Mouse (Mus musculus): ENCODE measurements around the gene Senp2. TPM values are rescaled to one million over a fixed set of nuclear protein-coding genes. Genes with fewer than 3 reads are reported as not detected.
A peak's percentile ranks its signal among the peaks of the same experiment; 100 is the strongest.

Senp2 gene
- polyA plus RNA-seq, 1 experiment from 2014 or later: 50.9 TPM

DNA sequence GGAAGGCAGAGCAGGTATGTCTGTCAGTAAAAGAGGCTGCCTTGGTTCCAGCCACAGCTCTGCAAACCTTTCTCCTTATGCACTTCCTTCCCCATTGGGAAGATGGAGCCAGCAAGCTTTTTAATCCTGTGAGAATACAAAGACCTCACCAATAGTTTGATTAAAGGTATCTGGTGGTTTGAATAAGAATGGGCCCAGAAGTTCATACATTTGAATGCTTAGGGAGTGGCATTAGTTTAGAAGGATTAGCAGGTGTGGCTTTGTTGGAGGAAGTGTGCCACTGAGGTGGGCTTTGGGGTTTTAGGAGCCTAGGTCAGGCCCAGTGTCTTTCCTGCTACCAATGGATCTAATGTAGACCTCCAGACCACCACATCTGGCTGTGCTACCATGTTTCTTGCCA, 56.3 kb downstream of the Senp2 start:
- no peak for ATAC-seq (ENCODE audit: insufficient number of reproducible peaks, insufficient read depth, low FRiP score, low TSS enrichment, low read depth)
- Histone ChIP-seq H3K4me1 (no peaks in the 10 kb centered on the region), H3K4me3 (no peak overlapping the region), H3K27ac (no peak overlapping the region), H3K9me3 (no peaks in the 10 kb centered on the region), H3K27me3 (no peaks in the 10 kb centered on the region), H3K9ac (no peak overlapping the region), H3K36me3 (peaks cover 100% of the 10 kb centered on the region), H3K4me2 (no peak overlapping the region)

GRCm38 (mm10) chr16:22067406-22067805, 58.1 kb downstream of the Senp2 start:
- ATAC-seq (ENCODE audit: insufficient number of reproducible peaks, insufficient read depth, low FRiP score, low TSS enrichment, low read depth): no peak
- H3K4me3 ChIP-seq: no peak overlapping the region
- H3K9ac ChIP-seq: no peak overlapping the region
- 87% methylated on average over 8 of the region's 8 CpGs for WGBS
- H3K9me3 ChIP-seq: no peaks in the 10 kb centered on the region
- H3K4me2 ChIP-seq: no peak overlapping the region
- no peaks in the 10 kb centered on the region for H3K4me1 ChIP-seq
- H3K36me3 ChIP-seq: peaks cover 95% of the 10 kb centered on the region
- H3K27me3 ChIP-seq: no peaks in the 10 kb centered on the region
- no peak overlapping the region for H3K27ac ChIP-seq

DNA sequence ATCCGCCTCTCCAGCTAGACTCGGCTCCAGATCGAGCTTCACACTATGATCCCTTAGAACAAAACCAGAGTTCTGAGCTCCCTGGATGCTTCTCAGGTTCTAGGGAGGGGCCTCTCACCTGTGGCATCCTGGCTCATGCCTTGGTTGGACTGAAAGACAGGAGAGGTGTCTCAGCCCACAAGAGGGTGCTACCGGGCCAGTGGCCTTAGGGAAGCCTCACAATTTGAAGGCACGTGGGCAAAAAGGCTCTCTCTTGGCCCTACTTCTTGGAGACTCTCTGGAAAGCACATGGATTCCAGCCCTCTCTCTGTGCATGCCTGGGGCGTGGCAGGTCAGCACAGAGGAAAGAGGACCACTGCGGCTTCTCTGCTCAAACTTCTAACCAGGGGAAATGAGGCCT, 62.1 kb downstream of the Senp2 start:
- 0 out of 2 replicates have a peak overlapping the region, but pooled peaks have one; percentile 28 for H3K9ac ChIP-seq
- H3K36me3 ChIP-seq: peaks cover 93% of the 10 kb centered on the region
- WGBS: 73% methylated on average over 7 of the region's 7 CpGs

GRCm38 (mm10) chr16:22075067-22075466, 65.8 kb downstream of the Senp2 start:
- Histone ChIP-seq H3K4me1 (no peaks in the 10 kb centered on the region), H3K27me3 (no peaks in the 10 kb centered on the region), H3K4me3 (no peak overlapping the region), H3K9ac (no peak overlapping the region), H3K27ac (no peak overlapping the region), H3K4me2 (no peak overlapping the region), H3K9me3 (no peaks in the 10 kb centered on the region), H3K36me3 (peaks cover 93% of the 10 kb centered on the region)
- ATAC-seq (ENCODE audit: insufficient number of reproducible peaks, insufficient read depth, low FRiP score, low TSS enrichment, low read depth): no peak
- 79% methylated on average over 6 of the region's 6 CpGs for WGBS

More for the DNA sequence above, 62.1 kb downstream of the Senp2 start:
- H3K4me3 ChIP-seq: no peak overlapping the region
- no peaks in the 10 kb centered on the region for H3K9me3 ChIP-seq
- no peak overlapping the region for H3K27ac ChIP-seq
- no peak overlapping the region for H3K4me2 ChIP-seq
- H3K27me3 ChIP-seq: no peaks in the 10 kb centered on the region
- H3K4me1 ChIP-seq: no peaks in the 10 kb centered on the region
- ATAC-seq (ENCODE audit: insufficient number of reproducible peaks, insufficient read depth, low FRiP score, low TSS enrichment, low read depth): no peak

GRCm38 (mm10) chr16:22075829-22076619, 66.7 kb downstream of the Senp2 start:
- no peak for ATAC-seq (ENCODE audit: insufficient number of reproducible peaks, insufficient read depth, low FRiP score, low TSS enrichment, low read depth)
- peaks cover 95% of the 10 kb centered on the region for H3K36me3 ChIP-seq
- H3K9me3 ChIP-seq: no peaks in the 10 kb centered on the region
- no peaks in the 10 kb centered on the region for H3K27me3 ChIP-seq
- no peak overlapping the region for H3K4me3 ChIP-seq
- H3K4me2 ChIP-seq: no peak overlapping the region
- no peaks in the 10 kb centered on the region for H3K4me1 ChIP-seq
- 47% methylated on average over 5 of the region's 5 CpGs for whole genome bisulfite sequencing
- H3K27ac ChIP-seq: no peak overlapping the region
- no peak overlapping the region for H3K9ac ChIP-seq

GRCm38 (mm10) chr16:22076620-22076941, 67.3 kb downstream of the Senp2 start:
- H3K36me3 ChIP-seq: peaks cover 95% of the 10 kb centered on the region
- 44% methylated on average over 4 of the region's 4 CpGs for WGBS
- ATAC-seq (ENCODE audit: insufficient number of reproducible peaks, insufficient read depth, low FRiP score, low TSS enrichment, low read depth): no peak

DNA sequence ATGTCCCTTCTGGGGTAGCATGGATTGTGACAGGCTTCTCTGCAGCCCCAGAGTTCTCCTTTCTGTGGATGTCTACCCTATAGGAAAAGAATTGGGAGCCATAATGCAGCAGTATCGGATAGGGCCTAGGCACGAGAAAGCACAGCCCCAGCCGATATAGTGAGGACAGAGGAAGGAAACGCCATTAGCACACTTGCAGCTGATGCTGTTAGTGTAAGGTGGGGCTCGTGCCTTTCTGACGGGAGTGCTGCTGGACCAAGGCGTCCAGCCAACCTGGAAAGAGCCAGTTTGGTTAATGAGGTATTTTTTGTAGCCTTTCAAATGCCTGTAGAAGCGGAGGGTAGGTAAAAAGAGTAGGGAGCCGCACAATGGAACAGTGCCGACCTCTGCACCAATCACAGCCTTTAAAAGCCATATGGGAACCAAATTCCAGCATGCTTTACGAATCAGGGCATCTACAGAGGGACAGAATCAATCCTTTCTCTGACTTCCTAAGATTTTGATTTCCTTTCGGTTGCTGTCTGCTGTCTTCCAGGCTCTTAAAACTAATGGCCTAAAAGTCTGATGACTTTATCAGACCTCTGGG, 70.9 kb downstream of the Senp2 start:
- no peaks in the 10 kb centered on the region for H3K9me3 ChIP-seq
- no peaks in the 10 kb centered on the region for H3K27me3 ChIP-seq
- no peak for ATAC-seq (ENCODE audit: insufficient number of reproducible peaks, insufficient read depth, low FRiP score, low TSS enrichment, low read depth)
- H3K27ac ChIP-seq: no peak overlapping the region
- H3K4me1 ChIP-seq: no peaks in the 10 kb centered on the region
- H3K4me2 ChIP-seq: no peak overlapping the region
- no peak overlapping the region for H3K4me3 ChIP-seq
- H3K36me3 ChIP-seq: peaks cover 82% of the 10 kb centered on the region
- no peak overlapping the region for H3K9ac ChIP-seq
- 87% methylated on average over 12 of the region's 12 CpGs for WGBS

More at GRCm38 (mm10) chr16:22076620-22076941, 67.3 kb downstream of the Senp2 start:
- Histone ChIP-seq H3K4me3 (no peak overlapping the region), H3K27ac (no peak overlapping the region), H3K4me2 (no peak overlapping the region), H3K9ac (no peak overlapping the region), H3K27me3 (no peaks in the 10 kb centered on the region), H3K9me3 (no peaks in the 10 kb centered on the region), H3K4me1 (no peaks in the 10 kb centered on the region)

DNA sequence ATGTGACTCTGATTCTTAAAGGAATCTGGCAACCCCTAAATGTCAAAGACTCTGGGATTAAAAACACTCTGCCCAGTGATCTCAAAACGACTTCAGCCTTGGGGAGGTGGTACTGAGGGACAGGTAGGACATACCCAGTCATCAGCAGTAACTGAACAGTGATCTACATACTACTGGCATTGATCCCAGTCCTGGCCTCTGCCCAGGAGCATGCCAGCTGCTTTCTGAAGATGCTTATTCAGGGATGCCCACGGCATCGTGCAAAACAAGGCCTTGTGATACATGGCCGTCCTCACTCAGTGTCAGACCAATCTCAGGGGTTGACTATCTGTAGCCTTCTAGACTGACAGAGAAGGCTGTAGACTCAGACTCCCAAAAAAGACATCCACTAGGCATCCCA, 76.1 kb downstream of the Senp2 start:
- Histone ChIP-seq H3K4me3 (no peak overlapping the region), H3K27ac (no peak overlapping the region), H3K4me2 (no peak overlapping the region), H3K27me3 (no peaks in the 10 kb centered on the region), H3K9me3 (no peaks in the 10 kb centered on the region), H3K9ac (no peak overlapping the region), H3K4me1 (no peaks in the 10 kb centered on the region), H3K36me3 (peaks cover 64% of the 10 kb centered on the region)
- ATAC-seq (ENCODE audit: insufficient number of reproducible peaks, insufficient read depth, low FRiP score, low TSS enrichment, low read depth): no peak
- 89% methylated on average over 4 of the region's 4 CpGs for WGBS

GRCm38 (mm10) chr16:22091255-22091783, 82.0 kb downstream of the Senp2 start:
- H3K9ac ChIP-seq: no peak overlapping the region
- H3K27me3 ChIP-seq: no peaks in the 10 kb centered on the region
- no peak for ATAC-seq (ENCODE audit: insufficient number of reproducible peaks, insufficient read depth, low FRiP score, low TSS enrichment, low read depth)
- no peak overlapping the region for H3K27ac ChIP-seq
- H3K36me3 ChIP-seq: peaks cover 23% of the 10 kb centered on the region
- H3K4me3 ChIP-seq: no peak overlapping the region
- WGBS: 88% methylated on average over 3 of the region's 3 CpGs
- H3K4me1 ChIP-seq: no peaks in the 10 kb centered on the region
- H3K9me3 ChIP-seq: no peaks in the 10 kb centered on the region
- H3K4me2 ChIP-seq: no peak overlapping the region

- WGBS: 93% methylated on average over 1 of the region's 1 CpGs
- Histone ChIP-seq H3K4me1 (peaks cover 8% of the 10 kb centered on the region; the same call in 1 of the 2 replicates), H3K27ac (no peak overlapping the region), H3K9me3 (no peaks in the 10 kb centered on the region), H3K4me2 (no peak overlapping the region), H3K27me3 (no peaks in the 10 kb centered on the region), H3K9ac (no peak overlapping the region), H3K36me3 (peaks cover 5% of the 10 kb centered on the region; the same call in 1 of the 2 replicates), H3K4me3 (no peak overlapping the region)
- ATAC-seq (ENCODE audit: insufficient number of reproducible peaks, insufficient read depth, low FRiP score, low TSS enrichment, low read depth): no peak
Observed at GRCm38 (mm10) chr16:22095751-22096150, 86.5 kb downstream of the Senp2 start.

DNA sequence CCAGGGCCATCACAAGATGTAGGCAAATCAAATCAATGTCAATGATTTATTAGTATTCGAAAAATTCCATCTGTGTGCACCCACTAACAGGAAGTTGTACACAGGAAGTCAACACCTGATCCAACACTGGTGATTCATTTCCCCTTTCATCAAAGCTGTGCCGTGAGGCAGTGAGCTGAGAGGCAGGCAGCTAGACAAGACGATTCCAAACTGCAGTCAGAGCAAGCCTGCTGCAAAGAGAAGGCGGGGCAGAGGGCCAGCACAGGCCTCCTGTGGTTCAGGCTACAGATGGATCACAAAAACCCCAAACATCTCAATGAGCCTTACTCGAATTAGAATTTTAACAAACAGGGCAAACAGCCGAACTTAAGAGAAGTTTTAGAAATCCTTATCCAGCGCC, 88.4 kb downstream of the Senp2 start:
- H3K36me3 ChIP-seq: peaks cover 15% of the 10 kb centered on the region
- 53% methylated on average over 7 of the region's 7 CpGs for WGBS
- H3K4me2 ChIP-seq: no peak overlapping the region
- H3K27ac ChIP-seq: no peak overlapping the region
- H3K9me3 ChIP-seq: no peaks in the 10 kb centered on the region
- H3K9ac ChIP-seq: no peak overlapping the region
- ATAC-seq (ENCODE audit: insufficient number of reproducible peaks, insufficient read depth, low FRiP score, low TSS enrichment, low read depth): no peak
- peaks cover 8% of the 10 kb centered on the region; the same call in 1 of the 2 replicates for H3K4me1 ChIP-seq
- H3K27me3 ChIP-seq: no peaks in the 10 kb centered on the region
- H3K4me3 ChIP-seq: no peak overlapping the region
